12 mouse cellular contexts compared by ENCODE assay signal in genomic region chr17:36869955-36870810, GRCm38 (mm10). TPM values are rescaled to one million over a fixed set of nuclear protein-coding genes. Genes with fewer than 3 reads are reported as not detected.
DNase-seq lines count a peak whose midpoint lies in the region; ATAC-seq and TF ChIP-seq lines count a peak whose summit lies in the region.
"Had no signal": no experiment of that assay in that cellular context is flagged by ENCODE, and none has a peak within 500 bp of the region (broad histone marks: within the 10 kb centered on the region; RNA-seq: fewer than 3 reads in every experiment).

No protein-coding gene starts in this region.

- no peak for ATAC-seq in hindbrain, postnatal 0 days
- ATAC-seq in liver, embryonic 16.5 days (ENCODE audit: low read depth), result peak; percentile 17
- no peak for ATAC-seq in forebrain, postnatal 0 days

- TF ChIP-seq POLR2A in bone marrow, adult 2 months (IDR thresholded peaks at IDR 0.05; ENCODE audit: borderline replicate concordance, control insufficient read depth, low read depth, low read length), result peak; percentile 32; the same call in 1 of the 2 replicates

- peaks cover 9% of the 10 kb centered on the region for H3K4me1 ChIP-seq in hindbrain, embryonic 10.5 days (replicated peaks)
- peaks cover 7% of the 10 kb centered on the region for H3K4me1 ChIP-seq in hindbrain, postnatal 0 days (ENCODE audit: insufficient read depth, low read length)
- H3K4me1 ChIP-seq in E14TG2a.4 (replicated peaks; ENCODE audit: low read depth, low read length), result peaks cover 19% of the 10 kb centered on the region
- peaks cover 3% of the 10 kb centered on the region; the same call in 1 of the 2 replicates for H3K4me1 ChIP-seq in bone marrow, adult 2 months (ENCODE audit: control insufficient read depth, insufficient read depth, low read length)
- H3K4me1 ChIP-seq in liver, embryonic 16.5 days (ENCODE audit: control insufficient read depth, low read depth, low read length), result peaks cover 53% of the 10 kb centered on the region
- H3K4me1 ChIP-seq in forebrain, postnatal 0 days (ENCODE audit: insufficient read depth), result peaks cover 5% of the 10 kb centered on the region; the same call in 1 of the 2 replicates

- TF ChIP-seq CTCF in hindbrain, postnatal 0 days (IDR thresholded peaks at IDR 0.05; ENCODE audit: low read depth), result no peak
- TF ChIP-seq CTCF in E14TG2a.4 (conservative IDR thresholded peaks at IDR 0.05; ENCODE audit: low read length), result no peak
- TF ChIP-seq CTCF in bone marrow, adult 2 months (IDR thresholded peaks at IDR 0.05; ENCODE audit: control insufficient read depth, insufficient read depth, low read length), result no peak
- no peak for TF ChIP-seq CTCF in forebrain, postnatal 0 days (IDR thresholded peaks at IDR 0.05; ENCODE audit: low read depth)

- no peak for DNase-seq in hindbrain, embryonic 10.5 days (ENCODE audit: low spot score)
- no peak for DNase-seq in hindbrain, postnatal 0 days (ENCODE audit: low spot score)
- no peak for DNase-seq in Muller cell, postnatal 12 days (ENCODE audit: inconsistent ontology term)
- no peak for DNase-seq in frontal cortex, adult 2 months (ENCODE audit: extremely low spot score in 1 of 2, low spot score in 1 of 2)
- DNase-seq in forebrain, postnatal 0 days, result no peak
- DNase-seq: gastrocnemius, postnatal 25 days had no signal

- no peaks in the 10 kb centered on the region for H3K9me3 ChIP-seq in hindbrain, embryonic 10.5 days
- H3K9me3 ChIP-seq in hindbrain, postnatal 0 days (ENCODE audit: low read length), result no peaks in the 10 kb centered on the region
- H3K9me3 ChIP-seq in E14TG2a.4 (ENCODE audit: low read length), result no peaks in the 10 kb centered on the region
- H3K9me3 ChIP-seq in liver, embryonic 16.5 days (replicated peaks; ENCODE audit: control insufficient read depth, low read length), result no peaks in the 10 kb centered on the region
- H3K9me3 ChIP-seq in forebrain, postnatal 0 days (ENCODE audit: low read length), result no peaks in the 10 kb centered on the region

- peaks cover 22% of the 10 kb centered on the region for H3K27me3 ChIP-seq in hindbrain, embryonic 10.5 days (ENCODE audit: insufficient read depth, poor library complexity, severe bottlenecking)
- H3K27me3 ChIP-seq in hindbrain, postnatal 0 days (ENCODE audit: insufficient read depth, low read length), result no peaks in the 10 kb centered on the region
- peaks cover 53% of the 10 kb centered on the region for H3K27me3 ChIP-seq in E14TG2a.4 (ENCODE audit: insufficient read depth, low read length)
- H3K27me3 ChIP-seq in liver, embryonic 16.5 days (ENCODE audit: control insufficient read depth, insufficient read depth, low read depth, low read length), result peaks cover 22% of the 10 kb centered on the region
- H3K27me3 ChIP-seq in forebrain, postnatal 0 days (ENCODE audit: insufficient read depth, low read length), result no peaks in the 10 kb centered on the region; the same call in 1 of the 2 replicates

- H3K4me3 ChIP-seq in hindbrain, embryonic 10.5 days, result no peak overlapping the region
- H3K4me3 ChIP-seq in hindbrain, postnatal 0 days (ENCODE audit: low read length), result no peak overlapping the region
- H3K4me3 ChIP-seq in E14TG2a.4 (replicated peaks; ENCODE audit: low read length), result peak overlapping the region; percentile 37; the same call in 1 of the 2 replicates
- H3K4me3 ChIP-seq in bone marrow, adult 2 months (replicated peaks; ENCODE audit: control insufficient read depth, low read depth, low read length), result peak overlapping the region; percentile 83
- peak overlapping the region; percentile 73 for H3K4me3 ChIP-seq in liver, embryonic 16.5 days (ENCODE audit: low read depth, low read length)
- H3K4me3 ChIP-seq in forebrain, postnatal 0 days (ENCODE audit: low read depth, low read length), result no peak overlapping the region
- H3K4me3 ChIP-seq: layer of hippocampus, adult 2 months had no signal

- no peaks in the 10 kb centered on the region for H3K36me3 ChIP-seq in hindbrain, embryonic 10.5 days
- H3K36me3 ChIP-seq in hindbrain, postnatal 0 days (ENCODE audit: insufficient read depth, low read length), result no peaks in the 10 kb centered on the region
- H3K36me3 ChIP-seq in E14TG2a.4 (ENCODE audit: insufficient read depth, low read length), result no peaks in the 10 kb centered on the region
- H3K36me3 ChIP-seq in liver, embryonic 16.5 days (ENCODE audit: control insufficient read depth, insufficient read depth), result peaks cover 37% of the 10 kb centered on the region
- H3K36me3 ChIP-seq in forebrain, postnatal 0 days (ENCODE audit: insufficient read depth), result no peaks in the 10 kb centered on the region

- 0 out of 2 replicates have a peak overlapping the region, but pooled peaks have one; percentile 25 for H3K27ac ChIP-seq in hindbrain, embryonic 10.5 days
- H3K27ac ChIP-seq in hindbrain, postnatal 0 days, result no peak overlapping the region
- peak overlapping the region; percentile 85 for H3K27ac ChIP-seq in bone marrow, adult 2 months (ENCODE audit: control insufficient read depth, insufficient read depth, low read depth, low read length, poor library complexity)
- H3K27ac ChIP-seq in liver, embryonic 16.5 days (ENCODE audit: low read length), result peak overlapping the region; percentile 100
- H3K27ac ChIP-seq in forebrain, postnatal 0 days (ENCODE audit: low read depth, low read length), result no peak overlapping the region
- H3K27ac ChIP-seq: layer of hippocampus, adult 2 months had no signal

- H3K9ac ChIP-seq in hindbrain, postnatal 0 days (replicated peaks; ENCODE audit: low read length), result no peak overlapping the region
- H3K9ac ChIP-seq in liver, embryonic 16.5 days (ENCODE audit: low read depth, low read length), result peak overlapping the region; percentile 96
- H3K9ac ChIP-seq in forebrain, postnatal 0 days, result no peak overlapping the region

- 83% methylated on average over 25 of the region's 25 CpGs for WGBS in hindbrain, embryonic 10.5 days
- WGBS in hindbrain, postnatal 0 days, result 73% methylated on average over 25 of the region's 25 CpGs
- 62% methylated on average over 25 of the region's 25 CpGs for WGBS in bone marrow, adult 2 months
- 45% methylated on average over 25 of the region's 25 CpGs for WGBS in liver, embryonic 16.5 days (ENCODE audit: insufficient replicate concordance)
- WGBS in forebrain, postnatal 0 days, result 80% methylated on average over 25 of the region's 25 CpGs

- no peak overlapping the region for H3K4me2 ChIP-seq in hindbrain, postnatal 0 days (ENCODE audit: low read depth, low read length)
- H3K4me2 ChIP-seq in liver, embryonic 16.5 days (ENCODE audit: low read depth, low read length), result peak overlapping the region; percentile 77
- no peak overlapping the region for H3K4me2 ChIP-seq in forebrain, postnatal 0 days (ENCODE audit: low read depth)

RNA-seq across cellular contexts. Expression of gene Trim10, which starts 0.8 kb away (rescaled TPM):
- polyA plus RNA-seq in hindbrain, embryonic 10.5 days (2016; fragmentation: Nextera tagmentation; extraction: Ambion mirVana), result 6.7 and 7.3 TPM in 2 replicates
- total RNA-seq in hindbrain, postnatal 0 days (2014; rRNA removed), result 0.11 TPM in 1 of 2 replicates, not detected in the other
- polyA plus RNA-seq in hindbrain, postnatal 0 days (2015; fragmentation: Nextera tagmentation; extraction: Ambion mirVana), result 0.19 and 0.23 TPM in 2 replicates
- polyA plus RNA-seq in bone marrow, adult 2 months (2011; ENCODE audit: insufficient read depth, insufficient read length, low replicate concordance, missing spikeins), result 108 and 159 TPM in 2 replicates
- polyA plus RNA-seq in liver, embryonic 16.5 days (2015; fragmentation: Nextera tagmentation; extraction: Ambion mirVana), result 285 and 295 TPM in 2 replicates
- 0.06 and 0.08 TPM in 2 replicates for polyA plus RNA-seq in frontal cortex, adult 2 months (2012; rRNA removed)
- total RNA-seq in forebrain, postnatal 0 days (2014; rRNA removed), result 0.15 TPM in 1 of 2 replicates, not detected in the other
- polyA plus RNA-seq in forebrain, postnatal 0 days (2015; fragmentation: Nextera tagmentation; extraction: Ambion mirVana), result 0.14 and 0.22 TPM in 2 replicates
- total RNA-seq: layer of hippocampus, adult 2 months had no signal

RNA-seq across cellular contexts. Expression of gene Trim15, which starts 3.2 kb away (rescaled TPM):
- polyA plus RNA-seq in hindbrain, embryonic 10.5 days (2016; fragmentation: Nextera tagmentation; extraction: Ambion mirVana), result 0.14 and 0.36 TPM in 2 replicates
- total RNA-seq in hindbrain, postnatal 0 days (2014; rRNA removed), result 0.47 TPM in 1 of 2 replicates, not detected in the other
- polyA plus RNA-seq in hindbrain, postnatal 0 days (2015; fragmentation: Nextera tagmentation; extraction: Ambion mirVana), result 0.40 and 0.66 TPM in 2 replicates
- 1.6 TPM in 1 of 2 replicates, not detected in the other for polyA plus RNA-seq in bone marrow, adult 2 months (2011; ENCODE audit: insufficient read depth, insufficient read length, low replicate concordance, missing spikeins)
- 0.55 and 0.61 TPM in 2 replicates for polyA plus RNA-seq in liver, embryonic 16.5 days (2015; fragmentation: Nextera tagmentation; extraction: Ambion mirVana)
- polyA plus RNA-seq in frontal cortex, adult 2 months (2012; rRNA removed), result 0.04 and 0.08 TPM in 2 replicates
- 0.15 and 0.19 TPM in 2 replicates for total RNA-seq in forebrain, postnatal 0 days (2014; rRNA removed)
- polyA plus RNA-seq in forebrain, postnatal 0 days (2015; fragmentation: Nextera tagmentation; extraction: Ambion mirVana), result 0.23 and 0.31 TPM in 2 replicates
- total RNA-seq: gastrocnemius, postnatal 25 days; layer of hippocampus, adult 2 months; monocyte, adult 5-6 weeks had no signal

RNA-seq across cellular contexts. Expression of gene Trim40, which starts 19.7 kb away (rescaled TPM):
- not detected in 2 replicates for polyA plus RNA-seq in hindbrain, embryonic 10.5 days (2016; fragmentation: Nextera tagmentation; extraction: Ambion mirVana)
- not detected in 2 replicates for total RNA-seq in hindbrain, postnatal 0 days (2014; rRNA removed)
- polyA plus RNA-seq in hindbrain, postnatal 0 days (2015; fragmentation: Nextera tagmentation; extraction: Ambion mirVana), result 0.13 TPM in 1 of 2 replicates, not detected in the other
- polyA plus RNA-seq in bone marrow, adult 2 months (2011; ENCODE audit: insufficient read depth, insufficient read length, low replicate concordance, missing spikeins), result not detected in 2 replicates
- polyA plus RNA-seq in liver, embryonic 16.5 days (2015; fragmentation: Nextera tagmentation; extraction: Ambion mirVana), result not detected in 2 replicates
- 0.22 and 0.29 TPM in 2 replicates for polyA plus RNA-seq in frontal cortex, adult 2 months (2012; rRNA removed)
- 0.19 TPM in 1 of 2 replicates, not detected in the other for total RNA-seq in forebrain, postnatal 0 days (2014; rRNA removed)
- 0.12 TPM in 1 of 2 replicates, not detected in the other for polyA plus RNA-seq in forebrain, postnatal 0 days (2015; fragmentation: Nextera tagmentation; extraction: Ambion mirVana)
- total RNA-seq: common myeloid progenitor, adult 5-6 weeks; gastrocnemius, postnatal 25 days; layer of hippocampus, adult 2 months; monocyte, adult 5-6 weeks had no signal

RNA-seq across cellular contexts. Expression of gene Trim31, which starts 27.7 kb away (rescaled TPM):
- not detected in 2 replicates for polyA plus RNA-seq in hindbrain, embryonic 10.5 days (2016; fragmentation: Nextera tagmentation; extraction: Ambion mirVana)
- total RNA-seq in hindbrain, postnatal 0 days (2014; rRNA removed), result not detected in 2 replicates
- polyA plus RNA-seq in hindbrain, postnatal 0 days (2015; fragmentation: Nextera tagmentation; extraction: Ambion mirVana), result not detected in 2 replicates
- polyA plus RNA-seq in bone marrow, adult 2 months (2011; ENCODE audit: insufficient read depth, insufficient read length, low replicate concordance, missing spikeins), result not detected in 2 replicates
- 0.27 TPM in 1 of 2 replicates, not detected in the other for polyA plus RNA-seq in liver, embryonic 16.5 days (2015; fragmentation: Nextera tagmentation; extraction: Ambion mirVana)
- polyA plus RNA-seq in frontal cortex, adult 2 months (2012; rRNA removed), result not detected in 2 replicates
- total RNA-seq in forebrain, postnatal 0 days (2014; rRNA removed), result not detected in 2 replicates
- 0.06 TPM in 1 of 2 replicates, not detected in the other for polyA plus RNA-seq in forebrain, postnatal 0 days (2015; fragmentation: Nextera tagmentation; extraction: Ambion mirVana)
- total RNA-seq: common myeloid progenitor, adult 5-6 weeks; gastrocnemius, postnatal 25 days; monocyte, adult 5-6 weeks had no signal

RNA-seq across cellular contexts. Expression of gene Trim26, which starts 33.2 kb away (rescaled TPM):
- polyA plus RNA-seq in hindbrain, embryonic 10.5 days (2016; fragmentation: Nextera tagmentation; extraction: Ambion mirVana), result 47.2 and 48.2 TPM in 2 replicates
- 21.6 and 27.9 TPM in 2 replicates for total RNA-seq in hindbrain, postnatal 0 days (2014; rRNA removed)
- polyA plus RNA-seq in hindbrain, postnatal 0 days (2015; fragmentation: Nextera tagmentation; extraction: Ambion mirVana), result 46.7 and 50.6 TPM in 2 replicates
- 20.9 and 39.6 TPM in 2 replicates for polyA plus RNA-seq in bone marrow, adult 2 months (2011; ENCODE audit: insufficient read depth, insufficient read length, low replicate concordance, missing spikeins)
- polyA plus RNA-seq in liver, embryonic 16.5 days (2015; fragmentation: Nextera tagmentation; extraction: Ambion mirVana), result 15.8 and 16.7 TPM in 2 replicates
- 20.8 and 21.9 TPM in 2 replicates for polyA plus RNA-seq in frontal cortex, adult 2 months (2012; rRNA removed)
- 19.3 and 30.6 TPM in 2 replicates for total RNA-seq in forebrain, postnatal 0 days (2014; rRNA removed)
- 21.3 and 36.6 TPM in 2 replicates for polyA plus RNA-seq in forebrain, postnatal 0 days (2015; fragmentation: Nextera tagmentation; extraction: Ambion mirVana)

Comparison
In these comparisons a context has a peak if more than half of its experiments do, and no peak if none do; other contexts are left out.
1. H3K27ac ChIP-seq: peak in hindbrain, embryonic 10.5 days (single experiment), bone marrow, adult 2 months (single experiment) and liver, embryonic 16.5 days (single experiment); none in hindbrain, postnatal 0 days (single experiment) and forebrain, postnatal 0 days (single experiment).
2. H3K4me3 ChIP-seq: peak in E14TG2a.4 (single experiment), bone marrow, adult 2 months (single experiment) and liver, embryonic 16.5 days (single experiment); none in hindbrain, embryonic 10.5 days (single experiment), hindbrain, postnatal 0 days (single experiment) and forebrain, postnatal 0 days (single experiment).
3. RNA of gene Trim10, which starts 0.8 kb away (polyA plus RNA-seq): 285 to 295 TPM in liver, embryonic 16.5 days and 108 to 159 TPM in bone marrow, adult 2 months; 6.7 to 7.3 TPM in hindbrain, embryonic 10.5 days, 0.14 to 0.22 TPM in forebrain, postnatal 0 days, 0.19 to 0.23 TPM in hindbrain, postnatal 0 days and 0.06 to 0.08 TPM in frontal cortex, adult 2 months; every median in the first group is over 10 times any median in the second.